Mouse (Mus musculus): ENCODE data around the gene Rims1. TPM values are rescaled to one million over a fixed set of nuclear protein-coding genes. Genes with fewer than 3 reads are reported as not detected.

The Rims1 gene
- total RNA-seq, 2 experiments from 2014 or later: 0.96 TPM

GRCm38 (mm10) chr1:22377062-22377461, 428.7 kb downstream of the Rims1 start:
- no peak for DNase-seq (ENCODE audit: low spot score in 2 of 2)

- no peak for DNase-seq (ENCODE audit: low spot score in 2 of 2)
These were observed 449.6 kb downstream of the Rims1 start for GRCm38 (mm10) chr1:22356209-22356608.

GRCm38 (mm10) chr1:22353687-22354086, 452.1 kb downstream of the Rims1 start:
- DNase-seq (ENCODE audit: low spot score in 2 of 2): no peak

- DNase-seq (ENCODE audit: low spot score in 2 of 2): no peak
These were observed 466.9 kb downstream of the Rims1 start for GRCm38 (mm10) chr1:22338914-22339313.

- DNase-seq (ENCODE audit: low spot score in 2 of 2): no peak
These were observed 484.7 kb downstream of the Rims1 start for GRCm38 (mm10) chr1:22320941-22321676.

GRCm38 (mm10) chr1:22315537-22315936, 490.3 kb downstream of the Rims1 start:
- DNase-seq (ENCODE audit: low spot score in 2 of 2): no peak

- DNase-seq (ENCODE audit: low spot score in 2 of 2): no peak
These were observed 494.3 kb downstream of the Rims1 start for GRCm38 (mm10) chr1:22311471-22311870.

GRCm38 (mm10) chr1:22306519-22306918, 499.3 kb downstream of the Rims1 start:
- no peak for DNase-seq (ENCODE audit: low spot score in 2 of 2)

- no peak for DNase-seq (ENCODE audit: low spot score in 2 of 2)
These were observed 499.9 kb downstream of the Rims1 start for GRCm38 (mm10) chr1:22305932-22306331.

GRCm38 (mm10) chr1:22293953-22294352, 511.8 kb downstream of the Rims1 start:
- DNase-seq (ENCODE audit: low spot score in 2 of 2): no peak

- DNase-seq (ENCODE audit: low spot score in 2 of 2): no peak
These were observed 512.5 kb downstream of the Rims1 start for GRCm38 (mm10) chr1:22293310-22293709.

- no peak for DNase-seq (ENCODE audit: low spot score in 2 of 2)
These were observed 519.0 kb downstream of the Rims1 start for GRCm38 (mm10) chr1:22286807-22287206.

- DNase-seq (ENCODE audit: low spot score in 2 of 2): no peak
These were observed 525.8 kb downstream of the Rims1 start for GRCm38 (mm10) chr1:22279954-22280353.

- no peak for DNase-seq (ENCODE audit: low spot score in 2 of 2)
These were observed 531.7 kb downstream of the Rims1 start for GRCm38 (mm10) chr1:22274081-22274480.

- no peak for DNase-seq (ENCODE audit: low spot score in 2 of 2)
These were observed 535.7 kb downstream of the Rims1 start for GRCm38 (mm10) chr1:22270131-22270530.

- DNase-seq (ENCODE audit: low spot score in 2 of 2): peak; percentile 44 to 67
These were observed 537.0 kb downstream of the Rims1 start for GRCm38 (mm10) chr1:22268581-22269359.

- DNase-seq (ENCODE audit: low spot score in 2 of 2): no peak
These were observed 539.3 kb downstream of the Rims1 start for GRCm38 (mm10) chr1:22266491-22266890.

GRCm38 (mm10) chr1:22265528-22265927, 540.3 kb downstream of the Rims1 start:
- no peak for DNase-seq (ENCODE audit: low spot score in 2 of 2)

- DNase-seq (ENCODE audit: low spot score in 2 of 2): no peak
These were observed 543.4 kb downstream of the Rims1 start for GRCm38 (mm10) chr1:22262169-22262950.

GRCm38 (mm10) chr1:22261702-22262101, 544.1 kb downstream of the Rims1 start:
- no peak for DNase-seq (ENCODE audit: low spot score in 2 of 2)

GRCm38 (mm10) chr1:22260291-22260690, 545.5 kb downstream of the Rims1 start:
- DNase-seq (ENCODE audit: low spot score in 2 of 2): no peak

- DNase-seq (ENCODE audit: low spot score in 2 of 2): no peak
These were observed 547.4 kb downstream of the Rims1 start for GRCm38 (mm10) chr1:22258356-22258755.

Data from gastrocnemius, postnatal 4 days (tissue).